Mouse (Mus musculus): ENCODE measurements at regions not wholly inside any gene's neighbourhood (a gene's known extent, or its start where the extent isn't known, plus 50 kb on each side); places are given as distances from the start of the nearest gene placed in this dataset.
"Not testable (repeated sequence)": the region's sequence is repeated elsewhere in the genome, so short reads cannot be mapped to it uniquely, and the experiment has no call there.

GRCm38 (mm10) chr10:111599297-111600250, 93.5 kb downstream of the Phlda1 start:
- H3K4me3 ChIP-seq (replicated peaks): no peak overlapping the region
- H3K9me3 ChIP-seq (ENCODE audit: control insufficient read depth, low read length): no peaks in the 10 kb centered on the region
- H3K36me3 ChIP-seq (ENCODE audit: control insufficient read depth): no peaks in the 10 kb centered on the region
- 0 out of 2 replicates have a peak, but pooled peaks cover 2% of the 10 kb centered on the region for H3K27me3 ChIP-seq (ENCODE audit: control insufficient read depth)
- TF ChIP-seq GATA1 (IDR thresholded peaks at IDR 0.05; ENCODE audit: low read length) (no peak), TAL1 (IDR thresholded peaks at IDR 0.05; ENCODE audit: low read length) (no peak)
- H3K4me1 ChIP-seq (ENCODE audit: control insufficient read depth): peaks cover 22% of the 10 kb centered on the region

- Histone ChIP-seq H3K4me1 (ENCODE audit: control insufficient read depth) (peaks cover 16% of the 10 kb centered on the region), H3K27me3 (ENCODE audit: control insufficient read depth) (0 out of 2 replicates have a peak, but pooled peaks cover 2% of the 10 kb centered on the region), H3K4me3 (replicated peaks) (no peak overlapping the region), H3K9me3 (ENCODE audit: control insufficient read depth, low read length) (no peaks in the 10 kb centered on the region), H3K36me3 (ENCODE audit: control insufficient read depth) (no peaks in the 10 kb centered on the region)
- TF ChIP-seq GATA1 (IDR thresholded peaks at IDR 0.05; ENCODE audit: low read length): no peak
- TF ChIP-seq TAL1 (IDR thresholded peaks at IDR 0.05; ENCODE audit: low read length): no peak
Observed at GRCm38 (mm10) chr10:111600251-111600620, 94.2 kb downstream of the Phlda1 start.

GRCm38 (mm10) chr10:111600677-111601099, 94.6 kb downstream of the Phlda1 start:
- Histone ChIP-seq H3K4me3 (replicated peaks) (no peak overlapping the region), H3K9me3 (ENCODE audit: control insufficient read depth, low read length) (no peaks in the 10 kb centered on the region), H3K36me3 (ENCODE audit: control insufficient read depth) (no peaks in the 10 kb centered on the region), H3K4me1 (ENCODE audit: control insufficient read depth) (peaks cover 11% of the 10 kb centered on the region), H3K27me3 (ENCODE audit: control insufficient read depth) (0 out of 2 replicates have a peak, but pooled peaks cover 2% of the 10 kb centered on the region)
- TF ChIP-seq GATA1 (IDR thresholded peaks at IDR 0.05; ENCODE audit: low read length) (no peak), TAL1 (IDR thresholded peaks at IDR 0.05; ENCODE audit: low read length) (no peak)

GRCm38 (mm10) chr10:111603166-111603565, 97.1 kb downstream of the Phlda1 start:
- H3K27me3 ChIP-seq (ENCODE audit: control insufficient read depth): 0 out of 2 replicates have a peak, but pooled peaks cover 2% of the 10 kb centered on the region
- no peak for TF ChIP-seq TAL1 (IDR thresholded peaks at IDR 0.05; ENCODE audit: low read length)
- no peak for TF ChIP-seq GATA1 (IDR thresholded peaks at IDR 0.05; ENCODE audit: low read length)
- no peak overlapping the region for H3K4me3 ChIP-seq (replicated peaks)
- H3K9me3 ChIP-seq (ENCODE audit: control insufficient read depth, low read length): no peaks in the 10 kb centered on the region
- H3K4me1 ChIP-seq (ENCODE audit: control insufficient read depth): no peaks in the 10 kb centered on the region; the same call in 1 of the 2 replicates
- H3K36me3 ChIP-seq (ENCODE audit: control insufficient read depth): no peaks in the 10 kb centered on the region

- not testable (repeated sequence) for H3K4me1 ChIP-seq (ENCODE audit: control insufficient read depth); H3K4me3 ChIP-seq (replicated peaks); H3K9me3 ChIP-seq (ENCODE audit: control insufficient read depth, low read length); H3K27me3 ChIP-seq (ENCODE audit: control insufficient read depth); H3K36me3 ChIP-seq (ENCODE audit: control insufficient read depth)
Observed at GRCm38 (mm10) chr10:111607381-111607780, 101.3 kb downstream of the Phlda1 start.

- no peaks in the 10 kb centered on the region for H3K36me3 ChIP-seq (ENCODE audit: control insufficient read depth)
Observed at GRCm38 (mm10) chr10:111608385-111609093, 102.5 kb downstream of the Phlda1 start.

GRCm38 (mm10) chr10:111609889-111610288, 103.8 kb downstream of the Phlda1 start:
- no peaks in the 10 kb centered on the region for H3K27me3 ChIP-seq (ENCODE audit: control insufficient read depth)
- TF ChIP-seq GATA1 (IDR thresholded peaks at IDR 0.05; ENCODE audit: low read length) (no peak), TAL1 (IDR thresholded peaks at IDR 0.05; ENCODE audit: low read length) (no peak)
- H3K9me3 ChIP-seq (ENCODE audit: control insufficient read depth, low read length): no peaks in the 10 kb centered on the region
- H3K4me3 ChIP-seq (replicated peaks): no peak overlapping the region
- no peaks in the 10 kb centered on the region for H3K4me1 ChIP-seq (ENCODE audit: control insufficient read depth)
- no peaks in the 10 kb centered on the region for H3K36me3 ChIP-seq (ENCODE audit: control insufficient read depth)

More at GRCm38 (mm10) chr10:111608385-111609093, 102.5 kb downstream of the Phlda1 start:
- Histone ChIP-seq H3K27me3 (ENCODE audit: control insufficient read depth) (no peaks in the 10 kb centered on the region), H3K4me3 (replicated peaks) (no peak overlapping the region), H3K9me3 (ENCODE audit: control insufficient read depth, low read length) (no peaks in the 10 kb centered on the region), H3K4me1 (ENCODE audit: control insufficient read depth) (no peaks in the 10 kb centered on the region)
- TF ChIP-seq GATA1 (IDR thresholded peaks at IDR 0.05; ENCODE audit: low read length): no peak
- TF ChIP-seq TAL1 (IDR thresholded peaks at IDR 0.05; ENCODE audit: low read length): no peak

- no peak for TF ChIP-seq TAL1 (IDR thresholded peaks at IDR 0.05; ENCODE audit: low read length)
- no peaks in the 10 kb centered on the region for H3K27me3 ChIP-seq (ENCODE audit: control insufficient read depth)
- no peak overlapping the region for H3K4me3 ChIP-seq (replicated peaks)
- H3K36me3 ChIP-seq (ENCODE audit: control insufficient read depth): no peaks in the 10 kb centered on the region
- no peaks in the 10 kb centered on the region for H3K4me1 ChIP-seq (ENCODE audit: control insufficient read depth)
- H3K9me3 ChIP-seq (ENCODE audit: control insufficient read depth, low read length): no peaks in the 10 kb centered on the region
Observed at GRCm38 (mm10) chr10:111619627-111620270, 113.7 kb downstream of the Phlda1 start.
